Mouse (Mus musculus) liver, embryonic 14.5 days (tissue): ENCODE results near the gene Syt8.

Experiments
- CTCF ChIP-seq: IDR thresholded peaks from 2 replicates; pipeline ENCODE4 v1.5.1; 2016; ENCODE audit warnings: antibody characterized with exemption, low read depth, control low read depth
- EP300 ChIP-seq: IDR thresholded peaks from 2 replicates; pipeline ENCODE4 v1.6.1; 2016; ENCODE audit warnings: antibody characterized with exemption, low read depth

GRCm38 (mm10) chr7:142400112-142400749 is 34.4 kb upstream of the Syt8 start:
- no peak for TF ChIP-seq CTCF
- TF ChIP-seq EP300: no peak
